Mouse (Mus musculus) embryonic facial prominence, embryonic 12.5 days (tissue): ENCODE data around the gene Nav1. TPM values are rescaled to one million over a fixed set of nuclear protein-coding genes. Genes with fewer than 3 reads are reported as not detected.

ENCODE experiments used
- ATAC-seq: fragments of 200-750 bp; cut with Nextera tagmentation; 2 replicates; pipeline ENCODE4 v1.8.0; 2017; ENCODE audit not compliant: insufficient number of reproducible peaks, insufficient read depth, low FRiP score, low TSS enrichment
- H3K27ac ChIP-seq: fragments of 300-500 bp; sonication (generic); 2 replicates; pipeline ENCODE4 v1.5.1; 2016; ENCODE audit warnings: mild to moderate bottlenecking
- H3K27me3 ChIP-seq: fragments of 300-500 bp; sonication (generic); 2 replicates; pipeline ENCODE4 v1.6.1; 2016; ENCODE audit warnings: mild to moderate bottlenecking, moderate library complexity
- H3K36me3 ChIP-seq: fragments of 300-500 bp; sonication (generic); 2 replicates; pipeline ENCODE4 v1.6.1; 2016; ENCODE audit warnings: mild to moderate bottlenecking
- H3K4me1 ChIP-seq: fragments of 300-500 bp; sonication (generic); 2 replicates; pipeline ENCODE4 v1.6.1; 2016
- H3K4me2 ChIP-seq: fragments of 300-500 bp; sonication (generic); replicated peaks from 2 replicates; pipeline ENCODE4 v1.6.1; 2016; ENCODE audit warnings: mild to moderate bottlenecking, moderate library complexity
- H3K4me3 ChIP-seq: fragments of 300-500 bp; sonication (generic); 2 replicates; pipeline ENCODE4 v1.5.1; 2016; ENCODE audit warnings: mild to moderate bottlenecking
- H3K9ac ChIP-seq: fragments of 300-500 bp; sonication (generic); 2 replicates; pipeline ENCODE4 v1.6.1; 2016; ENCODE audit warnings: mild to moderate bottlenecking, moderate library complexity
- H3K9me3 ChIP-seq: fragments of 300-500 bp; sonication (generic); 2 replicates; pipeline ENCODE4 v1.6.1; 2016; ENCODE audit warnings: mild to moderate bottlenecking, moderate library complexity
- WGBS: fragments of 180-500 bp; shearing (Covaris S2); methylation state at CpG from one replicate; pipeline ENCODE4 v1.1.7; 2016; 5-methylcytosine and 5-hydroxymethylcytosine counted together
- polyA plus RNA-seq: library from polyadenylated mRNA; unstranded; fragments of >200 nt; fragmentation: Nextera tagmentation; extraction: Ambion mirVana; gene quantifications from 2 replicates; pipeline ENCODE4 v1.2.1, GENCODE M21; 2016

Nav1 gene
- polyA plus RNA-seq, 1 experiment from 2014 or later = 18.6 TPM

DNA sequence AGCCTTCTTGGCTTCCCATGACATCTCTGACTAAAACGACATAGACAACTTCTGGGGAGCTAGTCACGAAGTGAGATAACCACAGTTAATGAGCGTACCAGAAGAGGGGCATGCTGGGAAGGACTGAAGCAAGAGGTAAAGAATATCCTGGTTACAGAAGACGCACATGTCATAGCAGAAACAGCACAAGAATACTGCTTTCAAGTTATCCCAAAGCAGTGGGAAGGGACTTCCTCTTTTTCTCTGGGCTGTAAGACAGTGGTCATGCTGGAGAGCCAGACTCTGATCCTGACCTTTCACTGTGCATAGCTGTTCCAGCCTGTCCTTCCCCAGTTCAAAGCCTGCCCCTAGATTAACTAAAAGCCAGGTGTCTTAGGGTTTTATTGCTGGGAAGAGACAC is 26.4 kb upstream of the Nav1 start:
- Histone ChIP-seq H3K4me3 (no peak overlapping the region), H3K36me3 (no peaks in the 10 kb centered on the region)

DNA sequence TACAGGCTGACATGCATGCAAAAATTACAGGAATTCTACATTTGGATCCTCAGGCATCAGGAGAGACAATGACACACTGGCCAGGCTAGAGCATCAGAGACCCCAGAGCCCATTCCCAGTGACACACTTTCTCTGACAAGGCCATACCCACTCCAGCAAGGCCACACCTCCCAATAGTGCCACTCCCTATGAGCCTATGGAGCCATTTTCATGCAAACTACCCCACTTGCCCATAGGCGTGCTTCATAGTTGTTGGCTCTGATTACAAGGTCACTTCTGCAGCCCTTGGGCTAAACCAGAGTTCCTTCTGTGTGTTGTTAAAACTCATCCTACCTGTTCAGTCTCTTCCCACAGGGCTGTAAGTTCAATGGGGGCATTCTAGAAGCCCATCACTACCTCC is 25.1 kb upstream of the Nav1 start:
- Histone ChIP-seq H3K9ac (no peak overlapping the region), H3K36me3 (no peaks in the 10 kb centered on the region), H3K9me3 (no peaks in the 10 kb centered on the region), H3K4me1 (peaks cover 23% of the 10 kb centered on the region), H3K4me3 (no peak overlapping the region), H3K4me2 (no peak overlapping the region), H3K27ac (no peak overlapping the region), H3K27me3 (no peaks in the 10 kb centered on the region)
- no peak for ATAC-seq
- WGBS = 60% methylated on average over 1 of the region's 1 CpGs

More for the DNA sequence above, 26.4 kb upstream of the Nav1 start:
- Histone ChIP-seq H3K4me2 (no peak overlapping the region), H3K4me1 (peaks cover 23% of the 10 kb centered on the region), H3K9me3 (no peaks in the 10 kb centered on the region), H3K9ac (no peak overlapping the region), H3K27ac (no peak overlapping the region), H3K27me3 (no peaks in the 10 kb centered on the region)
- WGBS = 86% methylated on average over 4 of the region's 4 CpGs
- ATAC-seq = no peak

- no peak overlapping the region for H3K27ac ChIP-seq
- H3K36me3 ChIP-seq = no peaks in the 10 kb centered on the region
- no peaks in the 10 kb centered on the region for H3K9me3 ChIP-seq
- no peak overlapping the region for H3K4me3 ChIP-seq
- no peak overlapping the region for H3K4me2 ChIP-seq
- no peak overlapping the region for H3K9ac ChIP-seq
- WGBS = 54% methylated on average over 8 of the region's 8 CpGs
- peaks cover 23% of the 10 kb centered on the region for H3K4me1 ChIP-seq
- ATAC-seq = no peak
- no peaks in the 10 kb centered on the region for H3K27me3 ChIP-seq
Observed at GRCm38 (mm10) chr1:135631515-135631914, 24.4 kb upstream of the Nav1 start.

DNA sequence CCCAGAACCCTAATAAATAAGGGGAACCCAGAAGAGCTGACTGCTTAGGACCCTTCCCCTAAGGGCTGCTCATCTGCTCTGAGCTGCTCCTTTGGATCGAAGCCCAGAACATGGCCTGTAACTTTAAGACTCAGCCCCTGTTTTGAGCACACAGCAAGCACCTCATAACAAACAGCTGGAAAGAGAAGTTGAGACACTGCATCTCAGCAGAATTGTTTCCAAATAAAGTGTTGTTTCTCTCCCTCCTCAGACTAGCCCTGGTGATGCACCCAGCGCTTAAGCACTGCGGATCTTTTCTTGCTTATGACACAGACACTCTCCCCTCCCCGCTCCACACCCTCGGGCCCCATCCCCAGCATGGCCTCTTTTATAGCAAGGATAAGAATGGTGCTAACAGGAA is 22.8 kb upstream of the Nav1 start:
- WGBS = 75% methylated on average over 5 of the region's 5 CpGs
- H3K9ac ChIP-seq = no peak overlapping the region
- H3K9me3 ChIP-seq = no peaks in the 10 kb centered on the region
- H3K4me1 ChIP-seq = peaks cover 8% of the 10 kb centered on the region
- no peak for ATAC-seq
- no peak overlapping the region for H3K4me2 ChIP-seq
- no peak overlapping the region for H3K27ac ChIP-seq
- no peaks in the 10 kb centered on the region for H3K27me3 ChIP-seq
- H3K4me3 ChIP-seq = no peak overlapping the region
- no peaks in the 10 kb centered on the region for H3K36me3 ChIP-seq

DNA sequence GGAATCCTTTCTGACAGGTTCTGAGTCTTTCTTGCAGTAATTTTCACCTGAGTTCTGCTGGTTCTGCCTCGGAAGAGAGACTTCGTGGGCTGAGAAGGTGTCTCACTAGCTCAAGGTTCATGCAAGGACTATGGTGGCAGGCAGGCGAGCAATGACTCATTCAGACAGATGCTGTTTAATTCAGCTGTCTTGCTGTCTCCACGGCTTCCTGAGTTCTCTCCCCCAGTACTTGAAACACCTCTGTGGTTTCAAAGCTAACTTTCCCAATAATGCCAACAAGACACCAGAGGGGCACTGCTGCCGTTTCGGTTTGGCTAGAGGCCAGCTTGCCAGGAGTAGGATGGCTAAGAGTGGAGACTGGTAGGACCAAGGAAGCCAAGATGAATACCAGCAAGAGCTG is 19.1 kb upstream of the Nav1 start:
- H3K4me1 ChIP-seq = peaks cover 7% of the 10 kb centered on the region
- WGBS = 82% methylated on average over 6 of the region's 6 CpGs
- H3K4me2 ChIP-seq = no peak overlapping the region
- H3K9ac ChIP-seq = no peak overlapping the region
- no peaks in the 10 kb centered on the region for H3K27me3 ChIP-seq
- H3K27ac ChIP-seq = no peak overlapping the region
- H3K36me3 ChIP-seq = no peaks in the 10 kb centered on the region
- no peaks in the 10 kb centered on the region for H3K9me3 ChIP-seq
- ATAC-seq = no peak
- H3K4me3 ChIP-seq = no peak overlapping the region

GRCm38 (mm10) chr1:135625741-135626140 is 18.6 kb upstream of the Nav1 start:
- no peak for ATAC-seq
- 36% methylated on average over 3 of the region's 3 CpGs for WGBS

GRCm38 (mm10) chr1:135624646-135625045 is 17.6 kb upstream of the Nav1 start:
- no peaks in the 10 kb centered on the region for H3K36me3 ChIP-seq
- no peak for ATAC-seq
- 70% methylated on average over 5 of the region's 5 CpGs for WGBS

More at GRCm38 (mm10) chr1:135625741-135626140, 18.6 kb upstream of the Nav1 start:
- Histone ChIP-seq H3K9ac (no peak overlapping the region), H3K9me3 (no peaks in the 10 kb centered on the region), H3K4me3 (no peak overlapping the region), H3K36me3 (no peaks in the 10 kb centered on the region), H3K4me2 (no peak overlapping the region), H3K27me3 (no peaks in the 10 kb centered on the region), H3K27ac (no peak overlapping the region), H3K4me1 (peaks cover 6% of the 10 kb centered on the region)

GRCm38 (mm10) chr1:135623136-135623535 is 16.0 kb upstream of the Nav1 start:
- H3K9ac ChIP-seq = no peak overlapping the region
- H3K9me3 ChIP-seq = no peaks in the 10 kb centered on the region
- ATAC-seq = no peak
- H3K4me2 ChIP-seq = no peak overlapping the region
- WGBS = 88% methylated on average over 5 of the region's 5 CpGs
- no peaks in the 10 kb centered on the region for H3K27me3 ChIP-seq
- no peak overlapping the region for H3K4me3 ChIP-seq
- H3K4me1 ChIP-seq = peaks cover 6% of the 10 kb centered on the region
- H3K36me3 ChIP-seq = no peaks in the 10 kb centered on the region
- H3K27ac ChIP-seq = no peak overlapping the region

More at GRCm38 (mm10) chr1:135624646-135625045, 17.6 kb upstream of the Nav1 start:
- no peak overlapping the region for H3K27ac ChIP-seq
- peaks cover 6% of the 10 kb centered on the region for H3K4me1 ChIP-seq
- H3K9ac ChIP-seq = no peak overlapping the region
- H3K4me3 ChIP-seq = no peak overlapping the region
- H3K4me2 ChIP-seq = no peak overlapping the region
- no peaks in the 10 kb centered on the region for H3K9me3 ChIP-seq
- no peaks in the 10 kb centered on the region for H3K27me3 ChIP-seq

DNA sequence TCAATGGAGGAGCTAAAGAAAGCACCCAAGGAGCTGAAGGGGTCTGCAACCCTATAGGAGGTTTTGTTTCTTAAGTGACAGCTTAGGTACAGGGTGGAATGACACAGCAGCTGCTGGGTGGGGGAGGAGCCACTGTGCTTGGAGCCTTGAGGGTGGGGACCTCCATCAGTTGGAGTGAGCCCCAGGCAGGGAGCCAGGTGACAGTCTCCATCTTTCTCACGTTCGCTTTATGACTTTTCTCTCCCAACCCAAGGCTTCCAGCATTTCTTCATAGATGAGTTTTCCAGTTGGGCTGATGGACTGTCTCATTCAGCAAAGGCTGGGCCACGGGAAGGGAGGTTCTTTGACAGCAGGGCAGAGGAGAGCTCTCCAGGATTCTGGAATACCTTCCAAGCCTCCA is 14.2 kb upstream of the Nav1 start:
- Histone ChIP-seq H3K27me3 (no peaks in the 10 kb centered on the region), H3K36me3 (no peaks in the 10 kb centered on the region), H3K4me2 (no peak overlapping the region), H3K4me1 (peaks cover 6% of the 10 kb centered on the region), H3K9me3 (no peaks in the 10 kb centered on the region), H3K27ac (no peak overlapping the region), H3K9ac (no peak overlapping the region), H3K4me3 (no peak overlapping the region)
- ATAC-seq = no peak
- 40% methylated on average over 3 of the region's 3 CpGs for WGBS

GRCm38 (mm10) chr1:135619932-135620391 is 12.9 kb upstream of the Nav1 start:
- no peak overlapping the region for H3K4me2 ChIP-seq
- no peaks in the 10 kb centered on the region for H3K9me3 ChIP-seq
- H3K27me3 ChIP-seq = no peaks in the 10 kb centered on the region; the same call in 1 of the 2 replicates
- 12% methylated on average over 7 of the region's 7 CpGs for WGBS
- no peak overlapping the region for H3K9ac ChIP-seq
- no peak overlapping the region for H3K4me3 ChIP-seq
- no peaks in the 10 kb centered on the region for H3K36me3 ChIP-seq
- no peak overlapping the region for H3K27ac ChIP-seq
- no peak for ATAC-seq
- H3K4me1 ChIP-seq = peaks cover 9% of the 10 kb centered on the region

GRCm38 (mm10) chr1:135619130-135619529 is 12.0 kb upstream of the Nav1 start:
- Histone ChIP-seq H3K9ac (no peak overlapping the region), H3K27ac (no peak overlapping the region), H3K4me3 (no peak overlapping the region), H3K4me1 (peaks cover 9% of the 10 kb centered on the region), H3K9me3 (no peaks in the 10 kb centered on the region), H3K36me3 (no peaks in the 10 kb centered on the region), H3K4me2 (no peak overlapping the region), H3K27me3 (no peaks in the 10 kb centered on the region; the same call in 1 of the 2 replicates)
- 42% methylated on average over 7 of the region's 7 CpGs for WGBS
- ATAC-seq = no peak

DNA sequence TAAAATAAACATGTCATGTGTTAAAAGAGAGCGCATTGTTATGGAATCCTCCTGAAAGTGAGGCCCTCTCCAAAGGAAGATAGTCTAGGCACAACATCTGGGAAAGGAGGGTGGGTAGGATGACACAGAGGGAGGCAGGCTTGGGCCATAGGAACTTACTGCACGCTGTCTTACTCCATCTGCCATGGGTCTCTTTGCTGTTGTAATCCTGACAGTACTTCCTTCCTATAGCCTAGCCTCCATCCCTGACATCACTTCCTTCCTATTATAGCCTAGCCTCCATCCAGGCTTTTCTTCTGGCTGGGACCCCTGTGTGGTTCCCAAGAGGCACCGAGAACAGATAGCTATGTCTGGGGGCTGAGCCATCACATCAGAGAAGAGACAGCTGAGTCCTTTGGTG is 10.2 kb upstream of the Nav1 start:
- H3K9me3 ChIP-seq = no peaks in the 10 kb centered on the region
- H3K4me2 ChIP-seq = no peak overlapping the region
- no peak for ATAC-seq
- no peak overlapping the region for H3K9ac ChIP-seq
- no peak overlapping the region for H3K4me3 ChIP-seq
- H3K36me3 ChIP-seq = no peaks in the 10 kb centered on the region
- no peaks in the 10 kb centered on the region; the same call in 1 of the 2 replicates for H3K27me3 ChIP-seq
- H3K27ac ChIP-seq = no peak overlapping the region
- peaks cover 9% of the 10 kb centered on the region for H3K4me1 ChIP-seq
- 85% methylated on average over 3 of the region's 3 CpGs for WGBS
